Mouse (Mus musculus) intestine, embryonic 15.5 days (tissue): ENCODE data around the gene Trip10. TPM values are rescaled to one million over a fixed set of nuclear protein-coding genes. Genes with fewer than 3 reads are reported as not detected.
"Not testable (repeated sequence)": the region's sequence is repeated elsewhere in the genome, so short reads cannot be mapped to it uniquely, and the experiment has no call there.

Source experiments
- ATAC-seq: fragments of 200-750 bp; cut with Nextera tagmentation; 2 replicates; pipeline ENCODE4 v1.8.0; 2017; ENCODE audit warnings: moderate TSS enrichment, moderate library complexity
- H3K27ac ChIP-seq: fragments of 300-500 bp; sonication (generic); 2 replicates; pipeline ENCODE4 v1.5.1; 2015; ENCODE audit warnings: mild to moderate bottlenecking, inconsistent platforms
- H3K27me3 ChIP-seq: fragments of 300-500 bp; sonication (generic); replicated peaks from 2 replicates; pipeline ENCODE4 v1.6.1; 2015; ENCODE audit warnings: inconsistent platforms
- H3K36me3 ChIP-seq: fragments of 300-500 bp; sonication (generic); 2 replicates; pipeline ENCODE4 v1.6.1; 2015; ENCODE audit warnings: inconsistent platforms
- H3K4me1 ChIP-seq: fragments of 300-500 bp; sonication (generic); replicated peaks from 2 replicates; pipeline ENCODE4 v1.6.1; 2015; ENCODE audit warnings: inconsistent platforms
- H3K4me2 ChIP-seq: fragments of 300-500 bp; sonication (generic); replicated peaks from 2 replicates; pipeline ENCODE4 v1.6.1; 2015; ENCODE audit warnings: mild to moderate bottlenecking, inconsistent platforms
- H3K4me3 ChIP-seq: fragments of 300-500 bp; sonication (generic); replicated peaks from 2 replicates; pipeline ENCODE4 v1.5.1; 2015; ENCODE audit warnings: inconsistent platforms
- H3K9ac ChIP-seq: fragments of 300-500 bp; sonication (generic); 2 replicates; pipeline ENCODE4 v1.6.1; 2015; ENCODE audit warnings: inconsistent platforms
- H3K9me3 ChIP-seq: fragments of 300-500 bp; sonication (generic); 2 replicates; pipeline ENCODE4 v1.6.1; 2016; ENCODE audit warnings: inconsistent platforms
- WGBS: fragments of 180-500 bp; shearing (Covaris S2); methylation state at CpG from one replicate; pipeline ENCODE4 v1.1.7; 2015; 5-methylcytosine and 5-hydroxymethylcytosine counted together
- polyA plus RNA-seq: library from polyadenylated mRNA; unstranded; fragments of >200 nt; fragmentation: Nextera tagmentation; extraction: Ambion mirVana; gene quantifications from 2 replicates; pipeline ENCODE4 v1.2.1, GENCODE M21; 2015

Trip10 gene
- polyA plus RNA-seq, 1 experiment from 2014 or later, result 46.1 TPM

- Histone ChIP-seq H3K27me3 (no peaks in the 10 kb centered on the region), H3K36me3 (no peaks in the 10 kb centered on the region), H3K4me1 (peaks cover 12% of the 10 kb centered on the region), H3K4me2 (peak overlapping the region; percentile 84), H3K4me3 (peak overlapping the region; percentile 52), H3K9me3 (no peaks in the 10 kb centered on the region), H3K9ac (peak overlapping the region; percentile 47), H3K27ac (no peak overlapping the region)
- under 1% methylated on average over 53 of the region's 53 CpGs for WGBS
- peak; percentile 93 for ATAC-seq
These were observed 26.1 kb downstream of the Trip10 start for GRCm38 (mm10) chr17:57275111-57275996.

GRCm38 (mm10) chr17:57275997-57276351 is 26.7 kb downstream of the Trip10 start:
- Histone ChIP-seq H3K4me1 (peaks cover 12% of the 10 kb centered on the region), H3K9ac (peak overlapping the region; percentile 47), H3K4me3 (peak overlapping the region; percentile 52), H3K4me2 (peak overlapping the region; percentile 84), H3K9me3 (no peaks in the 10 kb centered on the region), H3K27me3 (no peaks in the 10 kb centered on the region), H3K36me3 (no peaks in the 10 kb centered on the region), H3K27ac (no peak overlapping the region)
- WGBS, result 2% methylated on average over 13 of the region's 13 CpGs
- ATAC-seq, result peak; percentile 52

DNA sequence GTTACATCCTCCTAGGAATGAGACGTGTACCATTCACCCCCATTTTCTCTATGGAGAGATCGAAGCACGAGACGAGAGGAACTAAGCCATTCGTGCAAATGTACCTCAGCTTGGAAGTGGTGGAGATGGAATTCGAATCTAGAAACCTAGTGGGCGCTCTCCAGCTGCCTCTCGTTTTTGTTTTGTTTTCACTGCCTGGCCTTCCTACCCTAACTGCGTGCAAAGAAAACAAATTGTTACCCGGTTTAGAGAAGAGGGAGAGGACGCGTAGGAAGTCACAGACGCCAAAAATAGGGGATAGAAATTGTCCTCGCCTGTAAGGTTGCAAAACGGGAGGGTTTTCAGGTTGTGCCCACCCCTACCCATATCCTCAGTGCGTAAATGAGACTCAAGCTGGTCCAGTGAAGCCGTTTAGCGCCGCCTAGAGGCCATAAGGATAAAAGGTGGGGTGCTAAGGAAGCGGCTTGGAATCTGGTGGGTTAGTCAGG is 27.4 kb downstream of the Trip10 start:
- peak; percentile 46 for ATAC-seq
- H3K4me2 ChIP-seq, result peak overlapping the region; percentile 84
- no peak overlapping the region for H3K27ac ChIP-seq
- H3K4me3 ChIP-seq, result peak overlapping the region; percentile 52
- H3K9me3 ChIP-seq, result no peaks in the 10 kb centered on the region
- no peaks in the 10 kb centered on the region for H3K27me3 ChIP-seq
- H3K9ac ChIP-seq, result no peak overlapping the region
- no peaks in the 10 kb centered on the region for H3K36me3 ChIP-seq
- WGBS, result under 1% methylated on average over 20 of the region's 20 CpGs
- peaks cover 12% of the 10 kb centered on the region for H3K4me1 ChIP-seq

DNA sequence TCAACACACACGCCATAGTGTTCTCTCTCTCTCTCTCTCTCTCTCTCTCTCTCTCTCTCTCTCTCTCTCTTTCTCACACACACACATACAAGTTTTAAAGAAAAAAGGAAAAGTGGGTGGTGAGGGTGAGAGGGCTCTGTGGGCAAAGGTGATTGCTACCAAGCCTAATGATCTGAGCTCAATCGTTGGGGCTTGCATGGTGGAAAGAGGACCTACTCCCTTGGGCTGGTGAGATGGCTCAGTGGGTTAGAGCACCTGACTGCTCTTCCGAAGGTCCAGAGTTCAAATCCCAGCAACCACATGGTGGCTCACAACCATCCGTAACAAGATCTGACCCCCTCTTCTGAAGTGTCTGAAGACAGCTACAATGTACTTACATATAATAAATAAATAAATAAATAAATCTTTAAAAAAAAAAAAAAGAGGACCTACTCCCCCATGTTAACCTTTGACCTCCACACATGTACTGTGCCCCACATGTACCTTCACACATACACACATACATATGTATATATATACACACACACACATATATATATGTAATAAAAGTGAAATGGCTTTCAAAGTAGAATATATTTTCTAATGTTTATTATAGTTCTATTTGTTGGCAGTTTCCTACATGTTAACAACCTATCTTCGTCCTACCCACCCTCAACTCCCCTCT is 28.5 kb downstream of the Trip10 start:
- not testable (repeated sequence) for H3K4me3 ChIP-seq, H3K9ac ChIP-seq, ATAC-seq, H3K36me3 ChIP-seq, H3K4me2 ChIP-seq, H3K9me3 ChIP-seq, H3K27me3 ChIP-seq, H3K27ac ChIP-seq
- H3K4me1 ChIP-seq, result peaks cover 12% of the 10 kb centered on the region
- WGBS, result 79% methylated on average over 5 of the region's 5 CpGs

- no peak overlapping the region for H3K4me2 ChIP-seq
- WGBS, result 75% methylated on average over 2 of the region's 2 CpGs
- peaks cover 12% of the 10 kb centered on the region for H3K4me1 ChIP-seq
These were observed 29.3 kb downstream of the Trip10 start for GRCm38 (mm10) chr17:57278537-57278936.

DNA sequence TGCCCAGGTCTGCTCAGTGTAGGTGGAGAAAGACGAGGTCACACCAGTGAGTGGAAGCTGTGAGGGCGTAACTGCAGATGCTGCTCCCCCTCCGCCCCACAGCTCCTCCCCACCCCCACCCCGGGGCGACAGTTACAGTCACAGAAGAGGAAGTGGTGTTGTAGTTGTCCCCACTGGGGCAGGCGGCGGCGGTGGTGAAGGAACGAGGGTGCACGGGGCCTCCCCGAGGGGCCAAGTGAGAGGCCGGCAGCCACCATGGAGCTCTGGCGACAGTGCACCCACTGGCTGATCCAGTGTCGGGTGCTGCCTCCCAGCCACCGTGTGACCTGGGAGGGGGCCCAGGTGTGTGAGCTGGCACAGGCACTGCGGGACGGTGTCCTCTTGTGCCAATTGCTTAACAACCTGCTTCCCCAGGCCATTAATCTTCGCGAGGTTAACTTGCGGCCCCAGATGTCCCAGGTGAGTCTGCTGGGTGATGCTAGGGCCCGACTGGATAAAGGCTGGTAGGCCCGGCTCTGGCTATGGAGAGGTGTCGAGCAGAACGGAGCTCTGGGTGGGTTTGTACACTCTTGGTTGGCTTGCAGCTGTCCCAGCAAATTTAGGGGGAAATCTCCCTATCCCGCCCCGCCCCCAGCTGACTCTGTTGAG is 29.8 kb downstream of the Trip10 start, which contains the start of gene Vav1:
Gene Vav1, plus strand, starts transcription at position 158 of the 648 bp plus-strand sequence.
- no peak for ATAC-seq
- 55% methylated on average over 26 of the region's 26 CpGs for WGBS
- Histone ChIP-seq H3K4me2 (no peak within 1 kb of the TSS), H3K9me3 (no peaks in the 10 kb centered on the region), H3K4me1 (peaks cover 12% of the 10 kb centered on the region), H3K27me3 (no peaks in the 10 kb centered on the region), H3K4me3 (peak within 1 kb of the TSS; percentile 5; the same call in 1 of the 2 replicates), H3K27ac (no peak within 1 kb of the TSS), H3K36me3 (no peaks in the 10 kb centered on the region), H3K9ac (no peak within 1 kb of the TSS)

More at GRCm38 (mm10) chr17:57278537-57278936, 29.3 kb downstream of the Trip10 start:
- Histone ChIP-seq H3K36me3 (no peaks in the 10 kb centered on the region), H3K27me3 (no peaks in the 10 kb centered on the region), H3K27ac (no peak overlapping the region), H3K4me3 (no peak overlapping the region), H3K9me3 (no peaks in the 10 kb centered on the region), H3K9ac (no peak overlapping the region)
- ATAC-seq, result no peak

DNA sequence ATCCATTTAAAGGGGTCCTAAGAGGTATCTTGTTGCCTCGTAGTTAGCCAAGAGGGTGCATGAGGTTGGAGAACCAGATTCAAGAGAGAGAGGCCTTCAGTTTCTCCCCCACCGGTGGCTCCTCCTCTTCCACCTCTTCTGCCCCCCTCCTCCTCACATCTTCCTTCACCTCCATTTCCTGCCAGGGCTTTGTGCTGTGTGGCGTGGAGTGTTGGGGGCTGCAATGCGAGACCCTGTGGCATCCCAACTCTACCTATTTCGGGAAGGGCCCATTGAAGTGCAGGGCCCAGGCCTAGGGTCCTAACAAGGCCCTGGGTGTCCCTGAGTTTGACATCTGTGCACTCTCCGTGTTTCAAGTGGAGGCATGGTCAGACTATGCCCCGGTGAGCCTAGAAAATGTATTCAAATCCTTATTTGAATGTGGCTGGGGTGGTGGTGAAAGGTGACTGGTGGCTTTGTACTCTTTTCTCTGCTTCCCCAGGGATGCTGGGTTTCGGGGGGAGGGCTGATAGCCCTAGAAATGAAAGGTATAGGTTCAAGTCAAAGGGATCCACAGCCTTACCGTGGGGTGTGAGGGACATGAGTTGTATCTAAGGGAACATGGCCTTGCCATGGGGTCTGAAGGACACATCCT is 30.5 kb downstream of the Trip10 start:
- H3K9me3 ChIP-seq, result no peaks in the 10 kb centered on the region
- peaks cover 11% of the 10 kb centered on the region for H3K4me1 ChIP-seq
- no peak for ATAC-seq
- no peak overlapping the region; the same call in 1 of the 2 replicates for H3K4me3 ChIP-seq
- H3K36me3 ChIP-seq, result no peaks in the 10 kb centered on the region
- H3K4me2 ChIP-seq, result no peak overlapping the region
- H3K9ac ChIP-seq, result no peak overlapping the region
- 48% methylated on average over 9 of the region's 9 CpGs for WGBS
- no peaks in the 10 kb centered on the region for H3K27me3 ChIP-seq
- H3K27ac ChIP-seq, result no peak overlapping the region

DNA sequence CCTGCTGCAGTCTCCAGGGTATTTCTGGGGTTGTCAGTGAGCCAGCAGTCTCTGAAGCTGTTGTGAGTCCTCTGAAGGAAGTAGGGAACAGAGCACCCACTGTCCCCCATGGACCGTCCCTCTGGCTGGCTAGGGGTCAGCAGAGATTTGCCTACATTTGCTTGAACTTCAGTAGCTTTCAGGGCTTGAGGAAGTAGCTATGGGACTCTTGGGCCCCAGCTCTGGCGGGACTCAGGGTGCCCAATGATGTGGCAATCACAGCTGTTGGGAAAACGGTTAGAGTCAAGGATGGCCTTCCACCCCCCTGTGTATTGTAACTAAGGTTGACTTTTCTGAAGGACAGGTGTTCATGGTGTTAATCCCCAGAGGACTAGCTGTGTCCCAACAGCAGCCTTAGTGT is 31.2 kb downstream of the Trip10 start:
- no peaks in the 10 kb centered on the region for H3K9me3 ChIP-seq
- no peak overlapping the region for H3K9ac ChIP-seq
- no peaks in the 10 kb centered on the region for H3K36me3 ChIP-seq
- WGBS, result 75% methylated on average over 3 of the region's 3 CpGs
- H3K4me3 ChIP-seq, result no peak overlapping the region
- no peaks in the 10 kb centered on the region for H3K27me3 ChIP-seq
- H3K27ac ChIP-seq, result no peak overlapping the region
- peaks cover 7% of the 10 kb centered on the region for H3K4me1 ChIP-seq
- no peak overlapping the region for H3K4me2 ChIP-seq
- no peak for ATAC-seq

- no peak overlapping the region for H3K4me3 ChIP-seq
These were observed 34.7 kb downstream of the Trip10 start for GRCm38 (mm10) chr17:57283906-57284305.

GRCm38 (mm10) chr17:57285077-57285476 is 35.8 kb downstream of the Trip10 start:
- Histone ChIP-seq H3K36me3 (no peaks in the 10 kb centered on the region), H3K27me3 (no peaks in the 10 kb centered on the region), H3K4me2 (no peak overlapping the region), H3K9ac (no peak overlapping the region), H3K4me1 (no peaks in the 10 kb centered on the region), H3K4me3 (no peak overlapping the region), H3K27ac (no peak overlapping the region), H3K9me3 (no peaks in the 10 kb centered on the region)
- WGBS, result 54% methylated on average over 2 of the region's 2 CpGs
- ATAC-seq, result no peak

More at GRCm38 (mm10) chr17:57283906-57284305, 34.7 kb downstream of the Trip10 start:
- H3K36me3 ChIP-seq, result no peaks in the 10 kb centered on the region
- H3K9ac ChIP-seq, result no peak overlapping the region
- no peak for ATAC-seq
- no peak overlapping the region for H3K4me2 ChIP-seq
- no peaks in the 10 kb centered on the region for H3K4me1 ChIP-seq
- H3K27me3 ChIP-seq, result no peaks in the 10 kb centered on the region
- 79% methylated on average over 5 of the region's 5 CpGs for WGBS
- H3K9me3 ChIP-seq, result no peaks in the 10 kb centered on the region
- H3K27ac ChIP-seq, result no peak overlapping the region

GRCm38 (mm10) chr17:57286718-57287355 is 37.6 kb downstream of the Trip10 start:
- 53% methylated on average over 8 of the region's 8 CpGs for WGBS
- no peaks in the 10 kb centered on the region for H3K9me3 ChIP-seq
- H3K9ac ChIP-seq, result no peak overlapping the region
- no peaks in the 10 kb centered on the region for H3K36me3 ChIP-seq
- H3K4me3 ChIP-seq, result no peak overlapping the region
- no peak for ATAC-seq
- no peak overlapping the region for H3K27ac ChIP-seq
- H3K27me3 ChIP-seq, result no peaks in the 10 kb centered on the region
- H3K4me1 ChIP-seq, result no peaks in the 10 kb centered on the region
- H3K4me2 ChIP-seq, result no peak overlapping the region
